Mouse (Mus musculus) E14TG2a.4 (cell line): Measurements from ENCODE around the gene Hist1h4h.
A peak's percentile ranks its signal among the peaks of the same experiment; 100 is the strongest.
"Not testable (repeated sequence)": the region's sequence is repeated elsewhere in the genome, so short reads cannot be mapped to it uniquely, and the experiment has no call there.

Source experiments
- H3K27me3 ChIP-seq: 2 replicates; pipeline ENCODE4 v1.6.1; 2014; ENCODE audit warnings: low read length, control low read depth; ENCODE audit not compliant: insufficient read depth
- H3K36me3 ChIP-seq: 2 replicates; pipeline ENCODE4 v1.6.1; 2014; ENCODE audit warnings: low read length, control low read depth; ENCODE audit not compliant: insufficient read depth
- H3K4me1 ChIP-seq: replicated peaks from 2 replicates; pipeline ENCODE4 v1.6.1; 2014; ENCODE audit warnings: low read depth, low read length, control low read depth
- H3K4me3 ChIP-seq: replicated peaks from 2 replicates; pipeline ENCODE4 v1.5.1; 2014; ENCODE audit warnings: mild to moderate bottlenecking, low read length
- H3K9me3 ChIP-seq: 2 replicates; pipeline ENCODE4 v1.6.1; 2014; ENCODE audit warnings: low read length, control low read depth
- CTCF ChIP-seq: conservative IDR thresholded peaks from 2 replicates; pipeline ENCODE4 v1.5.1; 2014; ENCODE audit warnings: low read length
- NANOG ChIP-seq: IDR thresholded peaks from 2 replicates; pipeline ENCODE4 v1.6.1; 2014; ENCODE audit warnings: borderline replicate concordance, low read length, mixed read lengths
- POU5F1 ChIP-seq: IDR thresholded peaks from 2 replicates; pipeline ENCODE4 v1.6.1; 2014; ENCODE audit warnings: low read length, borderline replicate concordance

Gene Hist1h4h

GRCm38 (mm10) chr13:23534368-23535131 is 3.7 kb downstream of the Hist1h4h start:
- no peak for TF ChIP-seq NANOG
- TF ChIP-seq CTCF = no peak
- TF ChIP-seq POU5F1 = no peak
- Histone ChIP-seq H3K4me1 (peaks cover 37% of the 10 kb centered on the region), H3K36me3 (no peaks in the 10 kb centered on the region; the same call in 1 of the 2 replicates), H3K27me3 (no peaks in the 10 kb centered on the region), H3K9me3 (no peaks in the 10 kb centered on the region), H3K4me3 (peak overlapping the region; percentile 83)

GRCm38 (mm10) chr13:23535137-23536075 is 4.6 kb downstream of the Hist1h4h start, which contains the start of gene Hist1h3g:
Gene Hist1h3g, plus strand, starts transcription at chr13:23535422.
- Histone ChIP-seq H3K4me3 (peak within 1 kb of the TSS; percentile 83), H3K4me1 (peaks cover 37% of the 10 kb centered on the region)
- not testable (repeated sequence) for H3K9me3 ChIP-seq, H3K27me3 ChIP-seq, H3K36me3 ChIP-seq

DNA sequence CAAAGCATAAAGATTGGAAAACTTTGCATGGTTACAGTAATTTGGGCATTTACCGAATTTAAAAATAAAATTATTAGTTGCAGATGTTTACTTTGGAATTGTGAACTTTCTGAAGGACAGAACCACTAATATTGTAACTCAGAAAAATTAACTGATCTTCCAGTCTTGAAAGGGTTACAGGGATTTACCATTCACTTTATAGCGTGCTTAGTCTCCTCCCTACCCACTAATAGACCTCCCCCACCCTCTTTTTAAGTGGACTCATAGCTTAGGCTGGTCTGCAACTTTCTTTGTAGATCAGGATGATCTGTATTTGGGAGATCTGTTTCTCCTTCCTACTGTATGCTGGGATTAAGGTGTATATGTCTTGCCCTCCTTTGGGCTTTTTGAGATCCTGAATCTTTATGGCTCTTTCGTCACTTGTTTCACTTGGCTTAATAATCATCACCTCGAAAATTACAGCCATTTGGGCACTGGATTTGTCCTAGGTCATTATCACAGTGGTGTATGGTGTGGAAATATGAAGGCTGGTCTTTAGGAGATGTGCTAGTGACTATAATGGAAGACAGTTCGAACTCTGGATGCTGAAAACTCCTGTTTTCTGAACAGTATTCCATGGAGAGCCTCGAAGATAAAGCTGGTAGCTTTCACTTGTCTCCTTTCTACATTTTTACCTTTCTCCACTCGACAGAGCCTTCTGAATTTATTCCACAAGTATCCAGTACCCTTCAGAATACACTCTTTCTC is 5.4 kb downstream of the Hist1h4h start:
- H3K9me3 ChIP-seq = no peaks in the 10 kb centered on the region
- peak overlapping the region; percentile 83 for H3K4me3 ChIP-seq
- H3K36me3 ChIP-seq = no peaks in the 10 kb centered on the region; the same call in 1 of the 2 replicates
- TF ChIP-seq NANOG (no peak), POU5F1 (no peak), CTCF (no peak)
- H3K27me3 ChIP-seq = no peaks in the 10 kb centered on the region
- H3K4me1 ChIP-seq = peaks cover 37% of the 10 kb centered on the region

DNA sequence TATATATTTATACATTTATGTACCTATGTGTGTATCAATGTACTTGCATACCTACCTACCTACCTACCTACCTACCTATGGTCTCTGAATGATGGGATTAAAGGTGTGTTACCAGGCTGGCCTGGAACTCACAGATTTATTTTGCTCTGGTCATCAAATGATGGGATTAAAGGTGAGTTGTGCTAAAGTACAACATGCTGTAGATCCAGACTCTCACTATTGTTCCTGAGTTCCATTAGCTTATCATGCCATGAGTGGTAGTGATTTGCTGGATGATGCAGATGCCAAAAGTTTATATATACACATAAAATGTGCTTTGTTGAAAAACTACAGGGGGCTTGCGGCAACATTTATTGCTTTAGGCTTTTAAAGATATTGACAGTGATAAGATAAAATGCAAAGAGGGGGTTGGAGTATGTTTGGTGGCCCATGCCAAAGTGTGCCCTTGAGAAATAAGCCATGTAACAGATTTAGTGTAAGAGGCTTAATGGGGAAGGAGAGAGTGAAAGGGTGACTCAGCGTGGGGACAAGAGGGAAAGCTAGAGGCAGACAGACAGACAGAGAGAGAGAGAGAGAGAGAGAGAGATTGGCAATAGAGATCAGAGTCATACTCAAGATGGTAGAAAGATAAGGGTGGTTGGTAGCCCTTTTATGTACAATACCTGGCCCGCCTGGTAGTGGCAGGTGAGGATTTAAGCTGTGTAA is 6.3 kb downstream of the Hist1h4h start:
- peaks cover 35% of the 10 kb centered on the region for H3K4me1 ChIP-seq
- TF ChIP-seq POU5F1 = no peak
- TF ChIP-seq NANOG = no peak
- no peak for TF ChIP-seq CTCF
- H3K27me3 ChIP-seq = no peaks in the 10 kb centered on the region
- H3K9me3 ChIP-seq = no peaks in the 10 kb centered on the region
- H3K36me3 ChIP-seq = no peaks in the 10 kb centered on the region; the same call in 1 of the 2 replicates
- H3K4me3 ChIP-seq = no peak overlapping the region; the same call in 1 of the 2 replicates

GRCm38 (mm10) chr13:23538249-23538648 is 7.4 kb downstream of the Hist1h4h start:
- H3K4me1 ChIP-seq = peaks cover 24% of the 10 kb centered on the region
- no peaks in the 10 kb centered on the region; the same call in 1 of the 2 replicates for H3K36me3 ChIP-seq
- H3K27me3 ChIP-seq = no peaks in the 10 kb centered on the region
- H3K4me3 ChIP-seq = no peak overlapping the region
- TF ChIP-seq POU5F1 = no peak
- TF ChIP-seq NANOG = no peak
- no peak for TF ChIP-seq CTCF
- H3K9me3 ChIP-seq = no peaks in the 10 kb centered on the region

DNA sequence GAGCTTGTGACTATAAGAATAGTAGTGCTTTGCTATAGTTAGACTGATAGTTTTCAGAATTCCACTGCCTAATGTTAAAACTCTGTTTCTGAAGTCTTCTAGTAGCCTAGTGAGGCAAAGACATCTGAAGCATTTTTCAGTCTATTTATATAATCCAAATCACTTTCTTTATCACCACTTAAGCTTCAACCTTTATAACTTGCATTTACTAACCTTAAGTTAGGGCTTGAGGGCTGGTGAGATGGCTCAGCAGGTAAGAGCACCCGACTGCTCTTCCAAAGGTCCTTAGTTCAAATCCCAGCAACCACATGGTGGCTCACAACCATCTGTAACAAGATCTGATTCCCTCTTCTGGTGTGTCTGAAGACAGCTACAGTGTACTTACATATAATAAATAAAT is 9.0 kb downstream of the Hist1h4h start:
- not testable (repeated sequence) for H3K4me3 ChIP-seq, H3K36me3 ChIP-seq, H3K27me3 ChIP-seq, H3K9me3 ChIP-seq
- H3K4me1 ChIP-seq = peaks cover 25% of the 10 kb centered on the region

GRCm38 (mm10) chr13:23541497-23541896 is 10.6 kb downstream of the Hist1h4h start:
- no peak for TF ChIP-seq POU5F1
- TF ChIP-seq CTCF = no peak
- no peak for TF ChIP-seq NANOG
- Histone ChIP-seq H3K9me3 (no peaks in the 10 kb centered on the region), H3K27me3 (no peaks in the 10 kb centered on the region), H3K36me3 (no peaks in the 10 kb centered on the region; the same call in 1 of the 2 replicates), H3K4me3 (no peak overlapping the region), H3K4me1 (peaks cover 29% of the 10 kb centered on the region)

DNA sequence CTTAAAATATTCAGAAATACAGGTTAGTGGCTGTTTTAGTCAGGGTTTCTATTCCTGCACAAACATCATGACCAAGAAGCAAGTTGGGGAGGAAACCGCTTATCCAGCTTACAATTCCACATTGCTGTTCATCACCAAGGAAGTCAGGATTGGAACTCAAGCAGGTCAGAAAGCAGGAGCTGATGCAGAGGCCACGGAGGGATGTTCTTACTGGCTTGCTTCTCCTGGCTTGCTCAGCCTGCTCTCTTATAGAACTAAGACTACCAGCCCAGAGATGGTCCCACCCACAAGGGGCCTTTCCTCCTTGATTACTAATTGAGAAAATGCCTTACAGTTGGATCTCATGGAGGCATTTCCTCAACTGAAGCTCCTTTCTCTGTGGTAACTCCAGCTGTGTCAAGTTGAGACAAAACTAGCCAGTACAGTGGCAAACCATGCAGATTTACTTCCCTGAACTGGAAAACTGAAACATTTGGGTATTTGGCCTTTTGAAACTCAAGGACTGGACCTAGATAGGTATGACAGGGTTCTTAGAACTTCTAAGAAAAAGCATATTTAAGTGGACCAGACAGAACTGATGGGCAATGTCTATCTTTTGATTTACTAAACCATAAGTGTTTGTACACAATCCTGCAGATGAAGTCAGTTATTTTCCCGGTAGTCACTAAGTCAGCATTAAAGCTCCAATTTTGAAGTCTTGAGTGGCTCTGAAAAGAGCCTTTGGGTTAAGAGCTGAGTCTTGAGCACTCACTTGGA is 11.6 kb downstream of the Hist1h4h start:
- peaks cover 26% of the 10 kb centered on the region for H3K4me1 ChIP-seq
- not testable (repeated sequence) for H3K27me3 ChIP-seq, H3K9me3 ChIP-seq, H3K36me3 ChIP-seq
- H3K4me3 ChIP-seq = peak overlapping the region; percentile 74

DNA sequence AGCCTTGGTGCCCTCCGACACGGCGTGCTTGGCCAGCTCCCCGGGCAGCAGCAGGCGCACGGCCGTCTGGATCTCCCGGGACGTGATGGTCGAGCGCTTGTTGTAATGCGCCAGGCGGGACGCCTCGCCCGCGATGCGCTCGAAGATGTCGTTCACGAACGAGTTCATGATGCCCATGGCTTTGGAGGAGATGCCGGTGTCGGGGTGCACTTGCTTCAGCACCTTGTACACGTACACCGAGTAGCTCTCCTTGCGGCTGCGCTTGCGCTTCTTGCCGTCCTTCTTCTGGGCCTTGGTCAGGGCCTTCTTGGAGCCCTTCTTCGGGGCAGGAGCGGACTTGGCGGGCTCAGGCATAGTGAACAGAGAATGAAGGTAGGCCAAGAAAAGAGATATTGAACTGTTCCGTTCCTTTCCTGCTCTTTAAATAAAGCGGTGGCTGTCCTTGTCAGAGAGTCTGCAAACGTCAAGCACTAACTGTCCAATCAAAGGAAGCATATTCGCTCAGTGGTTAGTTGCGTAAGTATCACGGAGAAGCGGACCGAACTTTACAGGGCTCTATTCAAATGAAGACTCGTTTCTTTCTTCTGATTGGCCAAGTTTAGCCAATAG is 12.3 kb downstream of the Hist1h4h start, which contains the start of gene Hist1h2bh:
Gene Hist1h2bh, minus strand, starts transcription at position 394 of the 609 bp plus-strand sequence.
- H3K27me3 ChIP-seq, H3K36me3 ChIP-seq, H3K9me3 ChIP-seq: not testable (repeated sequence)
- H3K4me1 ChIP-seq = peaks cover 21% of the 10 kb centered on the region
- peak within 1 kb of the TSS; percentile 74 for H3K4me3 ChIP-seq
